Mouse (Mus musculus): ENCODE measurements around the gene Trdmt1.

GRCm38 (mm10) chr2:13492927-13493326 lies 51.5 kb downstream of the Trdmt1 start:
- TF ChIP-seq POLR2A (IDR thresholded peaks at IDR 0.05; ENCODE audit: low read depth, low read length), result no peak
- no peak for TF ChIP-seq CTCF (IDR thresholded peaks at IDR 0.05; ENCODE audit: extremely low read depth, insufficient read length, insufficient replicate concordance, low read depth, low read length)

Measured in small intestine, adult 2 months (tissue).